Mouse (Mus musculus) mouse embryonic stem cell (cell line): Measurements from ENCODE around the gene Ptprg.

Experiments
- in situ Hi-C, 2 experiments: fragments of 300-500 bp; cut with MboI; formaldehyde crosslinking; loops; 1 replicate in 1 of 2; 3 replicates in 1 of 2; pipeline ENCODE4 v1.14.3; 2019 to 2020; ENCODE audit warnings: low sequenced_read_pairs in 2 of 2, low pct_unique_long_range_greater_than_20kb in 1 of 2, mixed read lengths in 1 of 2; ENCODE audit not compliant: unreplicated experiment in 1 of 2

Gene Ptprg

GRCm38 (mm10) chr14:11823701-11824095 lies 270.4 kb downstream of the Ptprg start:
- in situ Hi-C loops = no loop called here

DNA sequence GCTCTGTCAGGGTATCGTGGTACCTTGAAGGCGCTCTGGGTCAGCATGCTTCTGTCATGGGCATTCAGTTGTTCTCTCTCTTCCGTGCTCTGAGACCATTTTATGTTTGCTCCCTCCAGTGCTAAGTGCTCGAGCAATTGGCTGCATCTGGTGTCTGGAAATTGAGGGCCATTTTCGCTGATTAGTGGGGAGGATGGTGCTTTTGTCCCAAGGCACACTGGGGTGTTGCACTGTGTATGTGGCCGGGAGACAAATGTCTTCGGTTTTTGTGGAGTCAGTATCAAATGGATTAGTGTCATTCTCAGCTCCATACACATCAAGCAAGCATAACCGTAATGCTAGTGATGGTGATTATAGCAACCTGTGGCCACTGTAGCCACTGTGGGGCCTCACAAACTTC lies 271.6 kb downstream of the Ptprg start:
- in situ Hi-C loops = no loop called here

GRCm38 (mm10) chr14:11825551-11825950 lies 272.2 kb downstream of the Ptprg start:
- in situ Hi-C loops = no loop called here

- in situ Hi-C loops = no loop called here
Measured at GRCm38 (mm10) chr14:11828086-11828485, 274.8 kb downstream of the Ptprg start.

DNA sequence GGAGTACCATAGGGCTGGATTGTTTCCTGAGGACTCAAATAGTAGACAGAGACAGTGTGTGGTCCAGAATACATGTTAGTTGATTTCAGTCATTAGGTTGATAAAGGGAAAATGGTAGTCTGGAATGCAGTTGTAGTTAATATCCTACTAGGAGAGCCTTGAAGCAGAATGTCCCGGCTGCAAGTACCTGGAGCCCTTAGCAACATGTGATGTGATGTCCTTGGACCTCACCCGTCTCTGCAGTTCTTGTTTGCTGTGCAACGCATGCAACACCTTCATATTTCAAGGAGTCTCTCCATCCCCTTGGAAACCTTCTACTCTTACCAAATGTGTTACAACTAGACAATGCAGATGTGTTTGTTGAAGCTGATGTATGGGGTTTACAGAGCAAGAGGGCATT lies 280.3 kb downstream of the Ptprg start:
- in situ Hi-C loops = no loop called here

- in situ Hi-C loops = no loop called here
Measured at GRCm38 (mm10) chr14:11835706-11836445, 282.5 kb downstream of the Ptprg start.

GRCm38 (mm10) chr14:11837714-11838113 lies 284.4 kb downstream of the Ptprg start:
- in situ Hi-C loops = no loop called here

DNA sequence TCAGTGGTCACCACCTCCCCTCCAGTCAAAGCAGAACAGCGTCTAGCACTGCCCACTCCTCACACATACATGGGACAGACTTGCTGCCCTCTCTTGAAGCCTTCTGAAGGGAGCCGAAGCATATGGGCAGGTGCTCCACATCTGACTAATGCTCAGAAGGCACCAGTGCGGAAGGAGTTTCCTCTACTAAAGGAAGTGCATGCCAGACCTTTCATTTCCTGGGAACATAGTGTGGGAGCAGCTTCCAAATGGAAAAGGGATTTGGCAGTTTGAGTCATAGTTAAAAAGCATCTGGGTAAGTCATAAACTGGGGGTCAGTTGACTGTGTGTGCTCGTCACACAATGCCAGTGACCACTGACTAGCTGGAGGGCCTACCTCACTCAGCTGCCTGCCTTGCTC lies 288.3 kb downstream of the Ptprg start:
- in situ Hi-C loops = no loop called here

DNA sequence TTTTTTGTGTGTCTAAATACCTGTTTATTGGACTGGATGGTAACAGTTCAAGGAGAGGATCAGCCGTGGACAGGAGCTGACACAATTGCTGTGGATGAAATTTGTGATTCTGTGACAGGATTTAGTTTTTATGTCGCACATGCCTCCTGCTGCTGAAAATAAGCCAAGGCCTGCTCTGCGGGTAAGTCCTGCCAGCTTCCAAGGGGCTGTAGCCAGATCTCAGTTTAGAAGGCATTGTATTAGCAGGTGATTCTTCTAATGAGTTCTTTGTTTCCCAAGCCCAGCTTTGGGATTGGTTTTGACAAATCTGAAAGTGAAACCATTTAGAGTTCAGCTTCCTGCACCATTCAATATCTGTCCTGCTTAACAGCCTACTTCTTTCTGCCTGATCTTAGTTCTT lies 299.6 kb downstream of the Ptprg start:
- in situ Hi-C loops = no loop called here

- in situ Hi-C loops = no loop called here
Measured at GRCm38 (mm10) chr14:11855499-11855898, 302.2 kb downstream of the Ptprg start.

DNA sequence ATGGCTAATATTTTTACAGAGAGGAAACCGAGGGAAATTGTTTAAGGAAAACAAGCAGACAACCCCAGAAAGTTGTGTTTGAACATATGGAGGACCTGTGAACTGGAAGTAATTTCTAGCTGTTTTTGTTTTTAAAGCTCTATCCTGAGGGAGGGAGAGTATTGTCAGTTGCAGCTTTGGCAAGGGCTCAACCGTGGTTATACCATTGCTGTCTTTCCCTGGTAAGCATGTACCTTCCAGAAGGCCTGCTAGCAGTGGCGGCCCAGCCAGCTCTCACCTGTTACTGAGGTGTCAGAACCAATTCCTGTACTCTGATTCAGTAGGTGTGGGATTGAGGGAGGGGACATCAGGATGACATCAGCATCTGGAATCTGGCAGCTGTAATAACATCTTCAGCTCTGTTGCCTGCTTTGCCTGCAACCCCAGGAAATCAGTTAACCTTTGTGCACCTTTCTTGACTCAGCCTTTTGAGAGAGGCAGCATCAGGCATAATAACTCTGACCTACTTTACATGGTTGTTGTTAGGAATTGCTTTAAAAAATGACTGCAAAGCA lies 304.7 kb downstream of the Ptprg start:
- in situ Hi-C loops = no loop called here

DNA sequence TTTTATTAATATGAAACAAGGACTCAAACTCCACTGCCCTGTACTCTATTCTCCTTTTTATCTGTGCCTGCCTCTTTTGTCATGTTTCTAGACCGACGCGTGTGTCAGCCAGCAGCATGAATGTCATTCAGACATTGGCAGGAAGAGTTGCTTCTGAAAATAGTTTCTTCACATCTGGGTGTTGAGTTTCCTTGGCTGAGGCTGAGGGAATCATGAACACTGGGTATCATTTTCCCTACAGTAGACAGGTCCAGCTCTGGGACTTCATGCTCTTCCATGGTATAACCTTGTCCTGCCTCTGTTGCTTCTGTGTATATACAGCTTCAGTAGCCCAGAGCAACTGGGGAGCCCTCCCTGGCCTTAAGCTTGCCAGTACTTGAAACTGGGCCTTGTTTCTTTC lies 310.0 kb downstream of the Ptprg start:
- in situ Hi-C loops = no loop called here

DNA sequence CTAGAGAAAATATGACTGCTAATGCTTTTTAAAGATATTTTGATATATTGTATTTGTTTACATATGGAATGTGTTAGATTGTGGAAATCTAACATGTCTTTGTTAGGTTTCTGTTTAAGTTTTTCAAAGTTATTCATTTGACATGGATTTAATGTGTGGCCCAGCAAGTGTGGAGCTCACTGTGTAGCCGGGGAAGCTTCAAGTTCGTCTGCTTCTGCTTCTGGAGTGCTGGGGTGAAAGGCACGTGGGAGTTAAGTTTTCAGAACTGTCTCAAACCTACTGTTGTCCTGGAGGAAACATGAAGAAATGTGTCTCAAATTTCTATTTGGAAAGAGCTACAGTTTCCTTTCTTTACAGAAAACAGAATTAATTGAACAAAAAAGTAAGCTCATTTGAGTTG lies 311.5 kb downstream of the Ptprg start:
- in situ Hi-C loops = no loop called here

GRCm38 (mm10) chr14:11865332-11865731 lies 312.0 kb downstream of the Ptprg start:
- in situ Hi-C loops = no loop called here

- in situ Hi-C loops = no loop called here
Measured at GRCm38 (mm10) chr14:11865872-11866271, 312.5 kb downstream of the Ptprg start.

DNA sequence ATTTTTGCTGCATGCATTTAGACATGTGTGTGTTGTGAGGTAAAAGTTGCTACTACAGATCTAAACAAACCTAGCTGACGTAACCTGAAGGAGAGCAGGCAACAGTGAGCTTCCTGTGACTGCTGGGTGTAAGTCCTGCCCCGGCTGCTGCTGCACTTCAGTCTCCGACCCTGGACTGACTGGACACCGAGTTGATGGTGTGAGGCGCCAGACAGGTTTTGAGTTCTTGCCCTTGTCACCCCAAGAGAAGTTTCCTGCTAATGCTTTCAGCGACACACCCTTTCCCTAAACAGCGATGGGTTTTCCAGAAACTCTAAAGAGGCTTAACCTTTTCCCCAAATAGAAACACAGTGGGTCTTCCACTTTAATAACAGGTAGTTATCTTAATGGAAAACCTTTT lies 313.1 kb downstream of the Ptprg start:
- in situ Hi-C loops = no loop called here

GRCm38 (mm10) chr14:11868636-11869035 lies 315.3 kb downstream of the Ptprg start:
- in situ Hi-C loops = no loop called here

- in situ Hi-C loops = no loop called here
Measured at GRCm38 (mm10) chr14:11871752-11872344, 318.5 kb downstream of the Ptprg start.

DNA sequence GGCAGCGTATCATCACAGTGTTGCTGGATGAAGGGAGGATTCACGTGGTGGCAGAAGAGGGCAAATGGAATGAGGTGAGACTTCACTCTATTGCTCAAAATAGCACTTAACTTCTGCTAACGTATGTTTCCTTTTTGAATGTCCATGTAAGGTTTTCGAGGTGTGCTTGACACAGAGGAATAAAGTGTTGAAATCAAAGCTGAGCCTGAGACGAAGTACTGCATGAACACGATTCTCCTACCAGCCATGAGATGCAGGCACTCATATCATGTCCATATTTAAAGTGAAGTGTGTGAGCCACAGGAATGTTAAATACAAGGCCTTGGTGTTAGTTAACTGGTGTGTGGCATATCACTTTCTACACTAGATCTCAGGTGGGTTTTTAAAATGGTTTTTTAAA lies 320.9 kb downstream of the Ptprg start:
- in situ Hi-C loops = no loop called here
